8 mouse cellular contexts compared by ENCODE assay signal in genomic region chr1:177257178-177258033, GRCm38 (mm10). TPM values are rescaled to one million over a fixed set of nuclear protein-coding genes. Genes with fewer than 3 reads are reported as not detected.
DNase-seq lines count a peak whose midpoint lies in the region; ATAC-seq and TF ChIP-seq lines count a peak whose summit lies in the region.

No protein-coding gene starts in this region.

- 0% methylated on average over 52 of the region's 86 CpGs for WGBS in hindbrain, embryonic 16.5 days
- under 1% methylated on average over 45 of the region's 86 CpGs for WGBS in macrophage (ENCODE audit: missing documents)

- intact Hi-C loops in left cerebral cortex, adult 2 months (cut with DNase I): loop anchor here (2.0 to 5.0 kb wide), 7 partner anchors 50 to 445 kb away; partner anchors contain the start of gene Zbtb18

- ATAC-seq in hindbrain, embryonic 16.5 days: peak; percentile 82

- H3K27me3 ChIP-seq in hindbrain, embryonic 16.5 days (replicated peaks; ENCODE audit: control insufficient read depth, insufficient read depth, low read length): no peaks in the 10 kb centered on the region

- peak; percentile 87 for DNase-seq in T-cell, adult 2 months (ENCODE audit: low spot score)
- DNase-seq in cerebellum, postnatal 4 days (ENCODE audit: low spot score in 2 of 2): peak; percentile 31 to 66
- peak; percentile 40 for DNase-seq in gastrocnemius, adult 18-20 months (ENCODE audit: low spot score)
- DNase-seq in left cerebral cortex, adult 2 months (ENCODE audit: extremely low spot score in 1 of 2, low spot score in 2 of 2): peak; percentile 71 to 77
- DNase-seq in right cerebral cortex, adult 18-20 months: peak; percentile 81
- peak; percentile 46 for DNase-seq in urinary bladder, postnatal 14 days (ENCODE audit: low spot score)

- H3K4me3 ChIP-seq in hindbrain, embryonic 16.5 days (ENCODE audit: low read length): peak overlapping the region; percentile 95
- H3K4me3 ChIP-seq in left cerebral cortex, adult 2 months: peak overlapping the region; percentile 73
- peak overlapping the region; percentile 32 for H3K4me3 ChIP-seq in macrophage (ENCODE audit: inconsistent target)

- H3K9ac ChIP-seq in hindbrain, embryonic 16.5 days (ENCODE audit: low read depth, low read length): peak overlapping the region; percentile 99

- H3K79me2 ChIP-seq in macrophage (ENCODE audit: inconsistent target): peaks cover 47% of the 10 kb centered on the region

- peak overlapping the region; percentile 97 for H3K4me2 ChIP-seq in hindbrain, embryonic 16.5 days (ENCODE audit: low read length)

- peak; percentile 10; the same call in 1 of the 2 replicates for TF ChIP-seq CTCF in left cerebral cortex, adult 2 months (IDR thresholded peaks at IDR 0.05)

- no peaks in the 10 kb centered on the region for H3K9me3 ChIP-seq in hindbrain, embryonic 16.5 days (ENCODE audit: control insufficient read depth, low read length)

- H3K4me1 ChIP-seq in hindbrain, embryonic 16.5 days (ENCODE audit: control insufficient read depth, insufficient read depth, low read depth, low read length): peaks cover 10% of the 10 kb centered on the region

- H3K27ac ChIP-seq in hindbrain, embryonic 16.5 days (ENCODE audit: low read depth, low read length): peak overlapping the region; percentile 100
- H3K27ac ChIP-seq in left cerebral cortex, adult 2 months: peak overlapping the region; percentile 98
- H3K27ac ChIP-seq in macrophage: no peak overlapping the region

- H3K36me3 ChIP-seq in hindbrain, embryonic 16.5 days (ENCODE audit: control insufficient read depth, insufficient read depth, low read length): no peaks in the 10 kb centered on the region
- H3K36me3 ChIP-seq in macrophage (ENCODE audit: inconsistent target): no peaks in the 10 kb centered on the region

RNA-seq across cellular contexts. Expression of gene Akt3, which starts 0.6 kb away (rescaled TPM):
- total RNA-seq in gastrocnemius, adult 18-20 months (2021): 10 to 100 TPM in 1 of 2 experiments, 1 to 10 TPM in 1; 7.8 to 12.2 TPM
- polyA plus RNA-seq in hindbrain, embryonic 16.5 days (2015; fragmentation: Nextera tagmentation; extraction: Ambion mirVana): 17.7 and 22.9 TPM in 2 replicates
- total RNA-seq in left cerebral cortex, adult 2 months (2021): 100 to 1,000 TPM; 257 to 258 TPM
- total RNA-seq in macrophage (2018; cell fraction: chromatin; rRNA removed): 10 to 100 TPM; 18.8 to 80.5 (median 32.2) TPM
- total RNA-seq in macrophage (2018; cell fraction: cytosol; rRNA removed): 10 to 100 TPM in 14 of 26 experiments, 1 to 10 TPM in 12; 7.8 to 31.7 (median 16.6) TPM
- 10 to 100 TPM; 12.5 to 64.5 (median 31.5) TPM for total RNA-seq in macrophage (2018; cell fraction: nucleus; rRNA removed)
- polyA plus RNA-seq in macrophage (2018): 7.0 to 12.0 TPM (median 7.1 TPM) in 3 replicates

Comparison
In these comparisons a context has a peak if more than half of its experiments do, and no peak if none do; other contexts are left out.
1. H3K4me3 ChIP-seq: peak in every context shown above with its lines; median percentile 95 in hindbrain, embryonic 16.5 days; 73 in left cerebral cortex, adult 2 months; 32 in macrophage.
2. RNA of gene Akt3, which starts 0.6 kb away (total RNA-seq): 257 to 258 TPM in left cerebral cortex, adult 2 months; 7.8 to 12.2 TPM in gastrocnemius, adult 18-20 months; every median in the first group is over 10 times any median in the second.
3. Peak in every context shown above with its lines, with median percentiles within 50 percentile points of each other: DNase-seq.